Mouse (Mus musculus) G1E (cell line): Measurements from ENCODE around the gene AF067061.

Experiments
- CTCF ChIP-seq: IDR thresholded peaks from 2 replicates; pipeline ENCODE4 v1.5.1; 2012; ENCODE audit warnings: low read depth, low read length, inconsistent platforms, mixed read lengths
- GATA2 ChIP-seq: IDR thresholded peaks from 2 replicates; pipeline ENCODE4 v1.6.1; 2012; ENCODE audit warnings: low read depth, low read length, inconsistent platforms, borderline replicate concordance

GRCm38 (mm10) chr13:120299991-120300442, 37.1 kb downstream of the AF067061 start, which contains the start of gene BC147527:
- TF ChIP-seq CTCF, result no peak
- no peak for TF ChIP-seq GATA2
